Mouse (Mus musculus): ENCODE results near the gene Hpn. TPM values are rescaled to one million over a fixed set of nuclear protein-coding genes. Genes with fewer than 3 reads are reported as not detected.

Hpn gene
- polyA plus RNA-seq, 1 experiment, result 32.4 TPM

DNA sequence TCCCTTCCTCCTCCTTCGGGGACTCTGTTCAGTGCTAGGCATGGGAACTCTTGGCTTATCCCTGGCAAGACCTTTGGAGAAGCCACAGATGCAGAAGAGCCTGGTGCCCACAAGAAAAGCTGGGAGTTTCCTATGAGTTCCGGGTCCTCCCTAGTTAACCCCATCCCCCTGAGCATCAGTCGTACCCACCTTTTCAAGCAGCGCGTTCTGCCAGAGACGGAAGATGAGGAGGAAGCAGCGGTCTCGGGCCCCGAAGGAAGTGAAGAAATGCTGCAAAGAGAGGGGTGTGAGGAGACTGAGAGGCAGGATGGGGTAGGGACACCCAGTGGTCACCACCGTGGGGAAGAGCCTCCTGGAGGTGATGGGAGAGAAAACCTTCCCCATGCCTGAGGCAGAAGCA lies 25.9 kb upstream of the Hpn start:
- DNase-seq (ENCODE audit: low read depth), result no peak

DNA sequence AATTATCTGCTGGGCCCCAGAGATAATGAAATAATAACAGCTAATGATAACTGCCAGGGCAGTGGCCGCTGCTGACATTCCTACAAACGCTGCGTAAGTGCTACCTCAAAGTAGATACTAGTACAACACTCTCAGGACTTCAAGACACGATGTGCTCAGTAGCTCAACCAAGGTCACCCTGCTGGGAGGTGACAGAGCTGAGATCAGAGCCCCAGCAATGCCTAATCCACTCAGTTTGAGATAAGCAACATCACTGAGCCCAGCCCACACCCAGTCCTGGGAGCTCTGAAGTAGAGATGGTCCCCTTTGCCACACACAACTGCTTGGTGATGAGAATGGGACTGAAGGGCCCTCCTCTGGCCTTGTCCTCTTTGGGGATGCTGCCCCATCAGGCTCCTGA lies 25.2 kb upstream of the Hpn start:
- DNase-seq (ENCODE audit: low read depth), result no peak

GRCm38 (mm10) chr7:31139765-31140164 lies 24.7 kb upstream of the Hpn start:
- DNase-seq (ENCODE audit: low read depth), result no peak

DNA sequence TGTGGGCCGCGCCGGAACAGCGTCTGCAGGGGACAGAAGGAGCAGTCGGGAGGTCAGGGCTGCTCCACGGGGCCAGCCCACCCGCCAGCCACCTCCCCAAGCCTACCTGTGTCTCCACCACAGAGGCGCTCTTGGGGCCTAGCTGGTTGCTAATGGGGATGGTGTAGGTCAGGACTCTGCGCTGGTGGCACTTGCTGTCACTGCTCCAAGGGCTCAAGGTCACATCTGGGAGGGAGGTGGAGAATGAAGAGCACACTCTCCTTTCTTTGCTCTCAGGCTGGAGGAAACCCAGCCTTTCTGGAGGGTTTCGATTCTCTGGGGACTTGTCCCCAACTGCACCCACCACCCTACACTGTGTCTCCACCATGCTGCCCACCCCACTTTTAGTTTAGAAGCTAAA lies 20.6 kb upstream of the Hpn start:
- no peak for DNase-seq (ENCODE audit: low read depth)

GRCm38 (mm10) chr7:31131866-31132265 lies 16.8 kb upstream of the Hpn start:
- DNase-seq (ENCODE audit: low read depth), result no peak

DNA sequence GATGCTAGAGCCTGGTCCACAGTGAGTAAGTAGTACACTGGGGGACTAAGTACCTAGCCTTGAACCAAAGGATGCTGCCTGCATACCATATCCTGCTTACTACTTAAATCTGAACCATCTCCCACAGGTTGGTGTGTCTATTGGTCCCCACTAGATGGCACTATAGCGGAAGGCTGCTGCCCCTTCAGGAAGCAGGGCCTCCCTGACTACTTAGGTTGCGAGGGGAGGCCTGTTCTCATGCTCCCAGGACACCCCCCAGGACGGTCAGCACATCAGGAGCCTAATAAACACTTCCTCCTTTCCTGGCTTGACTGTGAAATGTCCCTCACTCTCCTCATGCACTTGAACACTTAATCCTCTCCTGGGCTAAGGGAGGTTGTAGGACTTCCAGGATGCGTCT lies 15.8 kb upstream of the Hpn start:
- DNase-seq (ENCODE audit: low read depth), result no peak

DNA sequence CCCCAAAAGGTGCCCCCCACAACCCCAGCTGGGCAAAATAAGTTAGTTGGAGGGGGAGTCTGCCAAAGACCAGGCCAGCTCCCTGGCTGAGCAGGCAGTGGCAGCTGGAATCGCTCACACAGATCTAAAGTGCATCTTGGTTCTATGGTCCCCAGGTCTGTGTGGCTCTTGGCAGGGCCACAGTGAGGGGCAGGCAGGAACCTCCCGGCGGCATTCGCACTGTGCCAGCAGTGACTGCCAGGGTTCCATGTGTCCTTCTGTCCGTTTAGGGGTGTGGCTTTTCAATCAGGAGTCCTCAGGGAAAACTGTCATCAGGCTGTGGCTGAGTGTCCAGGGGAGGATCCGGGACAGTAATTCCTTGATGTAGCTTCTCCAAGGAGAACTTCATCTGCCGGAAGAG lies 15.1 kb upstream of the Hpn start:
- DNase-seq (ENCODE audit: low read depth), result no peak

GRCm38 (mm10) chr7:31128157-31128705 lies 13.1 kb upstream of the Hpn start:
- DNase-seq (ENCODE audit: low read depth), result no peak

GRCm38 (mm10) chr7:31126851-31127724 lies 12.0 kb upstream of the Hpn start, which contains the start of gene Scn1b:
Gene Scn1b (minus strand): TSS chr7:31127003.
- DNase-seq (ENCODE audit: low read depth), result no peak

GRCm38 (mm10) chr7:31126211-31126751 lies 11.2 kb upstream of the Hpn start:
- DNase-seq (ENCODE audit: low read depth), result no peak

- no peak for DNase-seq (ENCODE audit: low read depth)
These were observed 10.0 kb upstream of the Hpn start for GRCm38 (mm10) chr7:31125116-31125515.

DNA sequence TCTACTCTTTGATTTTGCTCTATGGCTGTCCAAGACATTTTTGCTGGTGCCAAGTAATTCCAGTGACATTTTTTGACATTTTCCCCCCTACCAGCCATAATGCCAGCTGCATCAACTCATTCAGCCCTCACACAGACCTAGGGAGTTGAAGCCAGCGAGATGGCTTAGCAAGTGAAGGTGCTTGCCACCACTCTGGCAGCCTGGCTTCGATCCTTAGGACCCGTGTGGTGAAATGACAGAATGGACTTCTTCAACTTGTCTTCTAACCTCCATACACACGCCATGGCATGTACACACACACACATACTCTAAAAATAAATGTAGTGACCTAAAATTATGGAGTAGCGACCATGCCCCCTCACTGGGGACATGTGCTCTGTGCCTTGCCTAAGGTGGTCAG lies 9.3 kb upstream of the Hpn start:
- no peak for DNase-seq (ENCODE audit: low read depth)

GRCm38 (mm10) chr7:31123697-31124096 lies 8.6 kb upstream of the Hpn start:
- no peak for DNase-seq (ENCODE audit: low read depth)

- no peak for DNase-seq (ENCODE audit: low read depth)
These were observed 7.8 kb upstream of the Hpn start for GRCm38 (mm10) chr7:31122641-31123631.

GRCm38 (mm10) chr7:31119556-31119955 lies 4.5 kb upstream of the Hpn start:
- DNase-seq (ENCODE audit: low read depth), result no peak

GRCm38 (mm10) chr7:31118486-31118885 lies 3.4 kb upstream of the Hpn start:
- no peak for DNase-seq (ENCODE audit: low read depth)

GRCm38 (mm10) chr7:31117465-31117864 lies 2.4 kb upstream of the Hpn start:
- DNase-seq (ENCODE audit: low read depth), result no peak

DNA sequence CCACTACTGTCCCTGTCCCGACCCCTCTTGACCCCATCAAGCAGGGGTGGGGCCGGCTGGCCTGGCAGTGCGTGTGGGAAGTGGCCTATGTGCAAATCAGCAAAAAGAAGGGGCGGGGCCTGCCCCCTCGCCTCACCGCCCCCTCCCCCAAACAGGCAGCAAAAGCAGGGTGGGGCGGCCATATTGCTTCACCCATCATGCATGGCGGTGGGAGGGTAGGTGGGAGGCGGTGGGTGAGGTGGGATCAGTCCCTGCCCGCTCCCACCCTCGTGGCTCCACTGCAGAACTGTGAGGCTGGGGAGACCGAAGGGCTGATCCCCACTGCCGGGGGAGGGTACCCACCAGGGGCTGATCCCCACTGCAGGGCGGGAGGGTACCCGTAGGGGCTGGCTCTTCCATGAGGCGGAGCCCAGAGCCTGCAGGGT lies 1.6 kb upstream of the Hpn start:
- no peak for DNase-seq (ENCODE audit: low read depth)

- no peak for DNase-seq (ENCODE audit: low read depth)
These were observed 525 bp upstream of the Hpn start for GRCm38 (mm10) chr7:31115587-31116043.

GRCm38 (mm10) chr7:31114646-31115045 lies 444 bp downstream of the Hpn start:
- no peak for DNase-seq (ENCODE audit: low read depth)

DNA sequence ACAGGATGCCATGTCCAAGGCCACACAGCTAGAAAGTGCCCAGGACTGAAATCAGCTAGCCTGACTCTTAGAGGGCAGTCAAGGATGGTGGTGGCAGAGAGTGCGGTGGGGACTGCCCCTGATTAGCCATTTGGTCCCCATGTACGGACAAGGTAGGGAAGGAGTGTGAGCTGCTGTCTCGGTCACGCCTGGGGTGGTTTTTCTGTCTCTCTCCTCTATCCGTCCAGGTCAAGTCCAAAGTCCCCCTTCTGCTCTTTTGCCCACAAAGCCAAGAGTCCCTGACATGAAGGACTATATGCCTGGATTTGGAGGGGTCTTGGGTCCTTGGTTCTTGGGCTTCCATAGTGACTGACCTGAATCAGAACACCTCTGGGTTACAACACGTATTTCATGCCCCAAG lies 1.3 kb downstream of the Hpn start:
- DNase-seq (ENCODE audit: low read depth), result no peak

GRCm38 (mm10) chr7:31112036-31112435 lies 3.1 kb downstream of the Hpn start:
- DNase-seq (ENCODE audit: low read depth), result no peak
